Mouse (Mus musculus) ZHBTc4 (cell line): Measurements from ENCODE around the gene Flcn.
A peak's percentile ranks its signal among the peaks of the same experiment; 100 is the strongest.

Experiments
- DNase-seq: peaks from one replicate; pipeline ENCODE4 v3.0.0-alpha.2; 2011; ENCODE audit warnings: low read depth, low spot score

The Flcn gene

DNA sequence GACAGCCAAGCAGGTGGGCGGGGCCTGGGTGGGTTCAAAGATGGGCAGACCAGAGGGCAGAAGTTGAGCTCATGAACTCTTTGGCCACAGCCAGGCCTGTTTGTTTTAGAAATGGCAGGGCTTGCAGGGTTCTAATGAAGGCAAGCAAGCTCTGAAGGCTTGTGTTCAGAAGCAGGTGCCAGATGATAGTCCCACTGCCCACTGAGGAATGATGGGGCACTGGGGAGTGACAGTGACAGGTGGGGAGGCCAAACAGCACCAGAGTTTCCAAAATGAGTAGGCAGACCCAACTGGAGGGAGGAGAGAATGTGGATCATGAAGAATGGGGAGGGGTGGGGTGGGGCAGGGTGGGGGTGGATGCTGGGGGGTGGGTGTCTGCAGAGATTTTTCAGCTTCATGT is 4.6 kb downstream of the Flcn start:
- DNase-seq, result no peak

- DNase-seq, result no peak
Measured at GRCm38 (mm10) chr11:59804409-59805110, 5.3 kb downstream of the Flcn start.

DNA sequence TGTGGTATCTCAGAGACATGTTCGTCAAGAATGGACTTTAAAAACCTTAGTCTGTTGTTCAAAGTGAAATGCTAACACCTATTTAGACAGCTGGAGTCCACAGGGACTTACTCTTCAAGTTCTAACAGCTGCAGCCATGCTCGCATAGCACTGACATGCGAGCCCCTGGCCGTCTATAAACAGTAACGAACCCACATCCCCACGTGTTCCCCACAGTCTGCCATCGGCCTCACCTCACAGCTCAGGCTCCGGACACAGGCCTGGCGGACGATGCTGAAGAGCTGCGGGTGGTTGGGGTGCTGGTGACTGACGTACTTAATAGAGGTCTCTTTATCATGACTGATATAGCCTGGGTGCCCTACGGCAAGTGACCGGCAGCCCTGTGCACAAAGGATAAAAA is 6.3 kb downstream of the Flcn start:
- DNase-seq, result no peak

GRCm38 (mm10) chr11:59801881-59802280 is 7.9 kb downstream of the Flcn start:
- DNase-seq, result no peak

- DNase-seq, result peak; percentile 75
Measured at GRCm38 (mm10) chr11:59800412-59800811, 9.4 kb downstream of the Flcn start.

DNA sequence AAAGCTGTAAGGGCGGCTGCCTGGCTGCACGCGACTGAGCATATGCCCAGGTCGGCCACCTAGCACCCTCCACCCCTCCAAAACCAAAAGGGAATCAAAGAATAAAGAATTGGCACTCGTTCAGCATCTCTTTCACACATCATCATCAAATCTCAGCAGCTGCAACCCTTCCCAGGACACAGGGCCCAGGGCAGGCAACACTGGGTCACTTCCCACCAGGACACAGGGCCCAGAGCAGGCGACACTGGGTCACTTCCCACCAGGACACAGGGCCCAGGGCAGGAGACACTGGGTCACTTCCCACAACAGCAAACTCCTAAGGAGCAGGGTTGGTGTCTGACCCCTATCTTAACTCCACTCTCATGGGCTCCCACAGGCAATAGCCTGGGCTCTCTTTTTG is 16.4 kb downstream of the Flcn start:
- DNase-seq, result no peak

GRCm38 (mm10) chr11:59789311-59789710 is 20.5 kb downstream of the Flcn start:
- no peak for DNase-seq

- peak; percentile 95 for DNase-seq
Measured at GRCm38 (mm10) chr11:59787199-59787781, 22.5 kb downstream of the Flcn start, which contains the start of gene Pld6. Gene Pld6, minus strand, starts transcription at chr11:59787645.

GRCm38 (mm10) chr11:59786444-59787198 is 23.2 kb downstream of the Flcn start:
- DNase-seq, result peak; percentile 41

- no peak for DNase-seq
Measured at GRCm38 (mm10) chr11:59783591-59783990, 26.2 kb downstream of the Flcn start.

GRCm38 (mm10) chr11:59782091-59782590 is 27.7 kb downstream of the Flcn start:
- peak; percentile 59 for DNase-seq

DNA sequence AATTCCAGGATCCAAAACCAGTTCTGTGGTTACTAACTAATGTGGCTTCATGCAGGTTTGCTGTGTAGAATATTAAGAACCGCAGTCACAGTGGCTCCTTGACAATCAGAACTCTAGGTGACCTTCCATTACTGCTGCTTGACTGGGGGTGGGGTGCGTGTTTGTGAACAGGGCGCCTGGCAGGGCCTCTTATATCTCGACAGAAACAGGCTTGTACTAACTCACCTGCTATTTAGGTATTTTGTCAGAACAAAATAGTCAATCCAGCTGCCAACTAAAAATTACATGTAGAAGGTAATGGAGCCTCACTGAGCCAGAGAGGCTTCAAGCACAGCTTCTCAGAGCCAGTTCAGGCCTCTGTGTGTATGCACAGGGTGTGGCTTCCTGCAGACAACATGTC is 29.6 kb downstream of the Flcn start:
- DNase-seq, result no peak

DNA sequence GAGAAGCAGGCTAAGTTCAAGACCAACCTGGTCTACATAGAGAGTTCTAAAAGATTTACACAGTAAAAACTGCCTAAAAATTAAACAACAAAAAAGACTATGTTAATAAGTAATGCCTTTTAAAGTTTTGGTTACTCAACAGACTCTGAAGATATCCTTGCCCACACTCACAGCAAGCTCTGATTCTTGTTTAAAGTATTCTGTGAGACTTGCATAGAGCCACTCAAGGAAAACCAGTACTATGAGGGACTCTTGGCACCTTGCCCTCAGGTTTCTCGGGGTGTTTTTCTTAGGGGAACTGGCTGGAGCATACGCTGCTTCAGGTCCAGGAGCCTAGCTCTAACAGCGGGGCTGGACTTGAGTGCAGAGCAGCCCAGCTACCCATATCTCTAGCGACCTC is 30.4 kb downstream of the Flcn start:
- no peak for DNase-seq

GRCm38 (mm10) chr11:59778874-59779223 is 31.0 kb downstream of the Flcn start:
- DNase-seq, result no peak

DNA sequence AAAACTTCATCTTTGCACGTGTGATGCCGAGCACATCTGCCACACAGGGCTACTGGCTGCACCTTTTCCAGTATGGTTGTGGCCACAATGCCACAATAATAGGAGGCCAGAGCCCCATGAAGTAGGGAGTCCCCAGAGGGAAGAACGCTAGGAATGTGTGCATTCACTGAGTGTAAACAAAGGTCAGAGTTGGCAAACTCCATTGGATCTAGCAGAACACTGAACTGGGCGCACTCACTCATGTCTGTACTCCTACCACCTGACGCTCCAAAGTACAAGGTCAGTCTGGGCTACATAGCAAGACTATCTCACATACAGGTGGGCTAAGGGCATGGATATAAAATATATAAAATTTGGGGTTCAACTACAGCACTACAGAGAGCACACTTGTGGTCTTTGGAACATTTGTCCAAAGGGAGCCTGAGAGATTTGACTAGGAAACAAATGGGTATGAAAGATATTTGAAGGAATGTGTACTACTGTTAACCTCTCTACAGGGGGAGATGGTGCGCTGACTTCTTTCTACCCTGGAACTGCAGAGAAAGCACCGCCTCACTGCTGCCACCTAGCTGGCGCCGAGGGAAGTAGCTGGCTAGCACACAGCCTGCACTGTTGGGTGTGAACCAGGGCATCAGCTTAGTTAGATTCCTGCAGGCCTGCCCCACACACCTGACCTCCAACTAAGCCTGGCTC is 31.5 kb downstream of the Flcn start:
- DNase-seq, result peak; percentile 93

- DNase-seq, result no peak
Measured at GRCm38 (mm10) chr11:59777259-59777658, 32.6 kb downstream of the Flcn start.

DNA sequence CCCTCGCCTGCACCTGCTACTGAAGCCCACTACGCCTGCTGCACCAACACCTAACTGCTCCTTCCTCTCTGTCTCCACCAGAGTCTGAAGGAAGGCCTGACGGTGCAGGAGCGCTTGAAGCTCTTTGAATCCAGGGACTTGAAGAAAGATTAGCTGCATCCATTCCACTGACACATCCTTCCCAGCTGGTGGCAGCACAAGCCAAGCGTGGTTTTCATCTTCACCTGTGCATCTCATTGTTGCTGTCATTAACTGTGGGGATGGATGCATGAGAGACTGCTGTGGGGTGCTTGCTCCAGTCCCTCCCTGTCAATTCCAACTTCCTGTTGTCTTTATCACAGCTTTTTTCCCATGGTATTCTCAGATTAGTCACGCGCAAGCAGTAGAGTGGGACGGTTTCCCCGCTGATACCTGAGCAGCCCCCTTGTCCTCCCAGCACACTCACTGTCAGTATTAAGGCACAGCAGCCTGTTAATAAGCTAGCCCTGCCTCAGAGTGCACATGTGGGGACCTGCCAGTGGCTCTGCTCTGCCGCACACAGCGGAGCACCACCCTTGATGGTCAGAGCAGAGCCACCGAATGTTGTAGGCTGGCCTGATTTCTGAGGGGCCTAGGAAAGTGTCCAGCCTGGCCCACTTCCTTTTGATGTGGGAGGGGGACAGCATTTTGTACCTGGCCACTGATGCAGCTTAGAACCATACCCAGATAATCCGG is 34.2 kb downstream of the Flcn start:
- no peak for DNase-seq

- no peak for DNase-seq
Measured at GRCm38 (mm10) chr11:59774522-59774921, 35.3 kb downstream of the Flcn start.

GRCm38 (mm10) chr11:59772902-59773301 is 36.9 kb downstream of the Flcn start:
- DNase-seq, result no peak

GRCm38 (mm10) chr11:59772291-59772690 is 37.5 kb downstream of the Flcn start:
- no peak for DNase-seq

GRCm38 (mm10) chr11:59770753-59771152 is 39.1 kb downstream of the Flcn start:
- no peak for DNase-seq
